Mouse (Mus musculus) induced T-regulatory cell, adult 2 months (primary cell): ENCODE measurements around the gene Sdccag8.

Source experiments
- DNase-seq: peaks from one replicate; pipeline ENCODE4 v3.0.0-alpha.2; 2012; ENCODE audit warnings: low read depth

The Sdccag8 gene

DNA sequence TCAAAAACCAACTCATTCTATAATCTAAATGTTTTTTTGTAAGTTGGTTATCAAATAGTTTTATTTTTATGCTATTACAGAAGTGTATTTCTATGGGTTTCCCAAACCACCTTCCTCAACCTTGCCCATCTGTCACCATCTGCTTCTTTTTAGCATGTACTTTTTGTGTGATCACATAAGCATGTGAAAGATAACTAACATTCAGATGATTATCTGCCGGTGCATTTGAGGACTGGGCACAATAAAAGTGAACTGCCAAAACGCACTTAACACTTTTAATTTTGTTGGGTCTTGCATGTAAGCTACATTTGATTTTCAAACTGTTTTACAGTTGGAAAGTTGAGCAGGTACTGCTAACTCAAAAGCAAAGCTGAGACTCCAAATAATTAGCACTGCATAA is 240.4 kb downstream of the Sdccag8 start:
- no peak for DNase-seq

GRCm38 (mm10) chr1:177061761-177062160 is 247.3 kb downstream of the Sdccag8 start:
- no peak for DNase-seq

DNA sequence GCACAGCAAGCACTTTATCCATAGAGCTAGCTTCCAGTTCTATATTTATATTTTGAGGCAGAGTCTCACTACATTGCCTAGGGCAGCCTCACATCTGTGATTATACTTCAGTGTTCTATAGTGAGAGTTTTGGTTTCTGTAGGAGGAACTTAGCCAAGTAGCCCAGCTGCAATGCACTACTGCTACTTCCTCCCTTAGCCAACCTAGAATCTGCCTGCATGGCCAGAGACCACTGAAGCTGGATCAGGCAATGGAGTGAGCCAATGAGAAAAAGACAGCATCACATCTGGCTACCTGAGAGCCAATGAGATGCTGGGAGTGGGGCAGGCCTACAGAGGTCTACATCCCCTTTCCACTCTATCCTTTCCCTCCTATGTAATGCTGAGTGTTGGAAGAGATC is 251.3 kb downstream of the Sdccag8 start:
- DNase-seq: no peak

- no peak for DNase-seq
Measured at GRCm38 (mm10) chr1:177067123-177067646, 252.7 kb downstream of the Sdccag8 start.

DNA sequence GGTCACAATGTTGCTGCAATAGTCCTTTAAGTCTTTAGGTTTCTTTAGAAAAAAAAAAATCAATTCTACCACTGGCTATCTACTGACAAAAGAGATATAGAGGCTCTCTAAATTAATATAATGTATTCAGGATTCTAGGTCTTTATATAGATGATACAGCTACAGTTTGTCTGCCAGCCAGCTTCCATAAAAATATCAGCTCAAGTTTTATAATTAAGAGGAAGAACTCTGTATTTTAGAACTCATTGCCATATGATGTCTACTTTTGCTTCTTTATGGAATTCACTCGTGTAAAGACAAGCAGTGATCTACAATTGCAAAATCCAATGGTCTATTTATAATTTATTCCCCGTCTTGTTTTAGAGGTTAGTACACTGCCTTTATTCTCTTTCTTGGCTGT is 254.7 kb downstream of the Sdccag8 start:
- no peak for DNase-seq
